Mouse (Mus musculus) gonadal fat pad, adult 2 months (tissue): Measurements from ENCODE around the gene Mrps7. TPM values are rescaled to one million over a fixed set of nuclear protein-coding genes. Genes with fewer than 3 reads are reported as not detected.

Experiments
- DNase-seq: peaks from one replicate; pipeline ENCODE4 v3.0.0-alpha.2; 2012; ENCODE audit warnings: low read depth
- polyA plus RNA-seq: library from polyadenylated mRNA; depleted of rRNA; stranded (reverse); fragments of >200 nt; gene quantifications from 2 replicates; pipeline ENCODE4 v1.2.3, GENCODE M21; 2012; rRNA removed

The Mrps7 gene
- polyA plus RNA-seq, 1 experiment, result 37.4 TPM

GRCm38 (mm10) chr11:115649706-115650105 is 46.0 kb downstream of the Mrps7 start:
- no peak for DNase-seq

- no peak for DNase-seq
Measured at GRCm38 (mm10) chr11:115651680-115652079, 48.0 kb downstream of the Mrps7 start.

GRCm38 (mm10) chr11:115653194-115653593 is 49.5 kb downstream of the Mrps7 start:
- no peak for DNase-seq

- DNase-seq, result no peak
Measured at GRCm38 (mm10) chr11:115654128-115654527, 50.4 kb downstream of the Mrps7 start.

Other genes with a start within 250 kb of the Mrps7 start
- 6.6 and 7.8 TPM in 2 replicates for gene Hid1, start 236.2 kb upstream of the Mrps7 start, polyA plus RNA-seq
- 7.2 and 8.2 TPM in 2 replicates for gene Cdr2l, start 222.0 kb upstream of the Mrps7 start, polyA plus RNA-seq
- gene Mrpl58, start 200.2 kb upstream of the Mrps7 start, polyA plus RNA-seq, result 75.6 and 94.7 TPM in 2 replicates
- gene Atp5h, start 184.0 kb upstream of the Mrps7 start, polyA plus RNA-seq, result 159 and 175 TPM in 2 replicates
- 29.1 and 31.3 TPM in 2 replicates for gene Kctd2, start 183.8 kb upstream of the Mrps7 start, polyA plus RNA-seq
- gene Trim80, start 163.4 kb upstream of the Mrps7 start, polyA plus RNA-seq, result 0.57 and 1.1 TPM in 2 replicates
- gene Slc16a5, start 141.5 kb upstream of the Mrps7 start, polyA plus RNA-seq, result 0.34 and 0.44 TPM in 2 replicates
- 6.7 and 8.9 TPM in 2 replicates for gene Armc7, start 128.3 kb upstream of the Mrps7 start, polyA plus RNA-seq
- 47.8 and 48.5 TPM in 2 replicates for gene Nt5c, start 112.1 kb upstream of the Mrps7 start, polyA plus RNA-seq
- 91.5 and 128 TPM in 2 replicates for gene Jpt1, start 89.5 kb upstream of the Mrps7 start, polyA plus RNA-seq
- gene Sumo2, start 67.6 kb upstream of the Mrps7 start, polyA plus RNA-seq, result 75.3 and 82.7 TPM in 2 replicates
- gene Nup85, start 39.5 kb upstream of the Mrps7 start, polyA plus RNA-seq, result 38.4 and 50.7 TPM in 2 replicates
- 14.5 and 19.5 TPM in 2 replicates for gene Gga3, start 126 bp downstream of the Mrps7 start, polyA plus RNA-seq
- 114 and 132 TPM in 2 replicates for gene Mif4gd, start 9.0 kb downstream of the Mrps7 start, polyA plus RNA-seq
- gene Slc25a19, start 24.4 kb downstream of the Mrps7 start, polyA plus RNA-seq, result 76.9 and 146 TPM in 2 replicates
- 41.2 and 42.4 TPM in 2 replicates for gene Grb2, start 104.7 kb downstream of the Mrps7 start, polyA plus RNA-seq
- 63.0 and 103 TPM in 2 replicates for gene Tmem94, start 161.5 kb downstream of the Mrps7 start, polyA plus RNA-seq
- gene Caskin2, start 209.7 kb downstream of the Mrps7 start, polyA plus RNA-seq, result 46.6 and 59.6 TPM in 2 replicates
- gene Tsen54, start 210.8 kb downstream of the Mrps7 start, polyA plus RNA-seq, result 22.6 and 24.1 TPM in 2 replicates
- 106 and 107 TPM in 2 replicates for gene Llgl2, start 220.1 kb downstream of the Mrps7 start, polyA plus RNA-seq